Mouse (Mus musculus) cerebellum, adult 8-10 months (tissue): ENCODE measurements around the gene Pknox1.
"Not testable (repeated sequence)": the region's sequence is repeated elsewhere in the genome, so short reads cannot be mapped to it uniquely, and the experiment has no call there.

ENCODE experiments used
- DNase-seq: peaks from one replicate; pipeline ENCODE4 v3.0.0; 2022

The Pknox1 gene

GRCm38 (mm10) chr17:31564015-31564857 is at the start of gene Pknox1:
Gene Pknox1 (plus strand): TSS chr17:31564734.
- peak; percentile 99 for DNase-seq

GRCm38 (mm10) chr17:31519344-31519945 is 45.1 kb upstream of the Pknox1 start:
- no peak for DNase-seq

GRCm38 (mm10) chr17:31519946-31520838 is 44.3 kb upstream of the Pknox1 start, which contains the start of the genes Wdr4 and Ndufv3:
Gene Wdr4 (minus strand): TSS chr17:31519980.
Gene Ndufv3 (plus strand): TSS chr17:31520115.
- DNase-seq = peak; percentile 97

GRCm38 (mm10) chr17:31520895-31521294 is 43.6 kb upstream of the Pknox1 start:
- peak; percentile 74 for DNase-seq

GRCm38 (mm10) chr17:31521948-31522347 is 42.6 kb upstream of the Pknox1 start:
- no peak for DNase-seq

- DNase-seq = no peak
Observed at GRCm38 (mm10) chr17:31525114-31525513, 39.4 kb upstream of the Pknox1 start.

- no peak for DNase-seq
Observed at GRCm38 (mm10) chr17:31525816-31526215, 38.7 kb upstream of the Pknox1 start.

- no peak for DNase-seq
Observed at GRCm38 (mm10) chr17:31529314-31529713, 35.2 kb upstream of the Pknox1 start.

GRCm38 (mm10) chr17:31531441-31532158 is 32.9 kb upstream of the Pknox1 start:
- DNase-seq = no peak

GRCm38 (mm10) chr17:31532331-31532730 is 32.2 kb upstream of the Pknox1 start:
- not testable (repeated sequence) for DNase-seq

GRCm38 (mm10) chr17:31535358-31535757 is 29.2 kb upstream of the Pknox1 start:
- no peak for DNase-seq

GRCm38 (mm10) chr17:31535871-31536629 is 28.5 kb upstream of the Pknox1 start:
- DNase-seq = no peak

- no peak for DNase-seq
Observed at GRCm38 (mm10) chr17:31540101-31540500, 24.4 kb upstream of the Pknox1 start.

- no peak for DNase-seq
Observed at GRCm38 (mm10) chr17:31540809-31541459, 23.6 kb upstream of the Pknox1 start.

- no peak for DNase-seq
Observed at GRCm38 (mm10) chr17:31541460-31541831, 23.1 kb upstream of the Pknox1 start.

GRCm38 (mm10) chr17:31543574-31543973 is 21.0 kb upstream of the Pknox1 start:
- DNase-seq = no peak

- no peak for DNase-seq
Observed at GRCm38 (mm10) chr17:31546444-31547196, 17.9 kb upstream of the Pknox1 start.

- no peak for DNase-seq
Observed at GRCm38 (mm10) chr17:31547974-31548373, 16.6 kb upstream of the Pknox1 start.

GRCm38 (mm10) chr17:31549389-31549788 is 15.1 kb upstream of the Pknox1 start:
- no peak for DNase-seq

- not testable (repeated sequence) for DNase-seq
Observed at GRCm38 (mm10) chr17:31552601-31553000, 11.9 kb upstream of the Pknox1 start.
